Mouse (Mus musculus) brain, embryonic 14.5 days (tissue): Measurements from ENCODE around the gene Olfr395.

Experiments
- CTCF ChIP-seq: fragments of 200-500 bp; IDR thresholded peaks from 2 replicates; pipeline ENCODE4 v1.5.1; 2012; ENCODE audit warnings: inconsistent platforms, mild to moderate bottlenecking, moderate library complexity, borderline replicate concordance; ENCODE audit not compliant: insufficient read depth, insufficient read length; ENCODE audit errors: extremely low read depth
- POLR2A ChIP-seq: fragments of 200-500 bp; IDR thresholded peaks from 2 replicates; pipeline ENCODE4 v1.6.1; 2012; ENCODE audit warnings: mild to moderate bottlenecking, inconsistent platforms, borderline replicate concordance; ENCODE audit not compliant: poor library complexity, insufficient read depth, insufficient read length, severe bottlenecking; ENCODE audit errors: extremely low read depth

DNA sequence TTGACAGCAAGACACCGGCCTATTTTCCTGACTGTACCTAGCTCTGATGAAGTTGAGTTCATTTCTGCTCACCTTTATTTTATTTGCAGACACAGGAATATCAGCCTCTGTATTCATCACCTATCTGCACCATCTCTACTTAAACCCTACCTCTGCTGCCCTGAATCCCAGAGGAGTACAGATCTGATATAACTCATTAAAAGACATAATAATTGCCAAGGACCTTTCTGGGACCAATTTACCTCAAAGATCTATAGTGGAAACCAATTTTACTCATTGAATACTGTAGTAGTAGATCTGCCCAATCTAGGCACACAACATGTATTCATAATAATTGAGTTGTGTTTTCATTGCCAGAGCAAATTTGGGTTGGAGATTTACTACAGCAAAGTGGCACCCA lies 18.4 kb downstream of the Olfr395 start, which contains the start of gene Olfr394:
- TF ChIP-seq POLR2A (no peak), CTCF (no peak)
